Comparison of ENCODE assay signal across 23 mouse cellular contexts in genomic region chr11:88129281-88129680, GRCm38 (mm10). TPM values are rescaled to one million over a fixed set of nuclear protein-coding genes. Genes with fewer than 3 reads are reported as not detected.
DNase-seq lines count a peak whose midpoint lies in the region; ATAC-seq and TF ChIP-seq lines count a peak whose summit lies in the region.
"Had no signal": no experiment of that assay in that cellular context is flagged by ENCODE, and none has a peak within 500 bp of the region (broad histone marks: within the 10 kb centered on the region; RNA-seq: fewer than 3 reads in every experiment).

No protein-coding gene starts in this region.

- no peak for TF ChIP-seq CTCF in cerebellum, adult 2 months (IDR thresholded peaks at IDR 0.05; ENCODE audit: borderline replicate concordance, insufficient read depth, low read depth, low read length)
- TF ChIP-seq CTCF in gastrocnemius, adult 2 months (IDR thresholded peaks at IDR 0.05): no peak
- no peak for TF ChIP-seq CTCF in layer of hippocampus, adult 2 months (conservative IDR thresholded peaks at IDR 0.05)

- no peak overlapping the region for H3K4me3 ChIP-seq in cerebellum, adult 2 months (replicated peaks; ENCODE audit: insufficient read depth, low read depth, low read length)
- H3K4me3 ChIP-seq in gastrocnemius, adult 2 months: no peak overlapping the region
- no peak overlapping the region for H3K4me3 ChIP-seq in layer of hippocampus, adult 2 months
- no peak overlapping the region for H3K4me3 ChIP-seq in embryonic facial prominence, embryonic 10.5 days
- H3K4me3 ChIP-seq: embryonic facial prominence, embryonic 12.5 days; embryonic facial prominence, embryonic 15.5 days; forebrain, embryonic 12.5 days; heart, embryonic 12.5 days; heart, embryonic 15.5 days had no signal

- TF ChIP-seq POLR2A in cerebellum, adult 2 months (IDR thresholded peaks at IDR 0.05; ENCODE audit: borderline replicate concordance, insufficient read depth, low read length): no peak

- H3K36me3 ChIP-seq in embryonic facial prominence, embryonic 10.5 days (replicated peaks): peaks cover 13% of the 10 kb centered on the region; the same call in 1 of the 2 replicates
- H3K36me3 ChIP-seq: embryonic facial prominence, embryonic 12.5 days; embryonic facial prominence, embryonic 15.5 days; heart, embryonic 12.5 days; heart, embryonic 15.5 days had no signal

- ATAC-seq in cerebellum, adult (ENCODE audit: insufficient number of reproducible peaks, low FRiP score, low TSS enrichment): no peak
- ATAC-seq: activated CD4-positive, CD25-positive, alpha-beta regulatory T cell, adult 4 months; forebrain, embryonic 16.5 days; intestine, postnatal 0 days had no signal

- H3K9me3 ChIP-seq in embryonic facial prominence, embryonic 10.5 days: no peaks in the 10 kb centered on the region
- H3K9me3 ChIP-seq: embryonic facial prominence, embryonic 12.5 days; embryonic facial prominence, embryonic 15.5 days; forebrain, embryonic 12.5 days; heart, embryonic 12.5 days; heart, embryonic 15.5 days had no signal

- peak overlapping the region; percentile 32; the same call in 1 of the 2 replicates for H3K27ac ChIP-seq in cerebellum, adult 2 months (ENCODE audit: insufficient read depth, low read length)
- H3K27ac ChIP-seq in gastrocnemius, adult 2 months: peak overlapping the region; percentile 92
- peak overlapping the region; percentile 78 for H3K27ac ChIP-seq in layer of hippocampus, adult 2 months
- H3K27ac ChIP-seq in embryonic facial prominence, embryonic 10.5 days (replicated peaks): peak overlapping the region; percentile 15
- H3K27ac ChIP-seq: embryonic facial prominence, embryonic 12.5 days; embryonic facial prominence, embryonic 15.5 days; forebrain, embryonic 12.5 days; heart, embryonic 15.5 days; hindbrain, embryonic 14.5 days had no signal

- DNase-seq in cerebellum, adult 2 months: no peak
- no peak for DNase-seq in gastrocnemius, adult 2 months
- no peak for DNase-seq in gastrocnemius, adult 18-20 months (ENCODE audit: low spot score)
- DNase-seq in layer of hippocampus, adult 2 months (ENCODE audit: low spot score in 2 of 2): no peak
- DNase-seq in layer of hippocampus, adult 9-10 months (ENCODE audit: low spot score): no peak
- no peak for DNase-seq in embryonic facial prominence, embryonic 10.5 days (ENCODE audit: low spot score)
- DNase-seq in testis, postnatal 14 days (ENCODE audit: low spot score): no peak
- DNase-seq: adrenal gland, adult 8-10 months; adrenal gland, postnatal 25 days; B cell, adult 2 months; heart, postnatal 14 days; heart, postnatal 4 days; kidney, adult 2 months had no signal

- H3K27me3 ChIP-seq in cerebellum, adult 2 months (ENCODE audit: control insufficient read depth, insufficient read depth, low read length): no peaks in the 10 kb centered on the region
- H3K27me3 ChIP-seq in embryonic facial prominence, embryonic 10.5 days (replicated peaks; ENCODE audit: low read depth, poor library complexity, severe bottlenecking): no peaks in the 10 kb centered on the region
- H3K27me3 ChIP-seq: embryonic facial prominence, embryonic 12.5 days; embryonic facial prominence, embryonic 15.5 days; forebrain, embryonic 12.5 days; heart, embryonic 12.5 days; heart, embryonic 15.5 days had no signal

- WGBS in cerebellum, adult 2 months: 65% methylated on average over 3 of the region's 3 CpGs
- 63% methylated on average over 3 of the region's 3 CpGs for WGBS in embryonic facial prominence, embryonic 10.5 days

- intact Hi-C loops in gastrocnemius, adult 2 months (cut with DNase I): no loop called here

- H3K4me1 ChIP-seq in cerebellum, adult 2 months (ENCODE audit: control insufficient read depth, insufficient read depth, low read length): peaks cover 12% of the 10 kb centered on the region; the same call in 1 of the 2 replicates
- peaks cover 42% of the 10 kb centered on the region for H3K4me1 ChIP-seq in embryonic facial prominence, embryonic 10.5 days

RNA-seq across cellular contexts. Expression of gene Cuedc1, which starts 31.4 kb away (rescaled TPM):
- polyA plus RNA-seq in cerebellum, adult 2 months (2012; rRNA removed): 41.6 and 42.0 TPM in 2 replicates
- 100 to 1,000 TPM; 101 to 127 TPM for total RNA-seq in gastrocnemius, adult 2 months (2021)
- 100 to 1,000 TPM in 1 of 2 experiments, 10 to 100 TPM in 1; 95.6 to 121 TPM for total RNA-seq in gastrocnemius, adult 18-20 months (2021)
- total RNA-seq in layer of hippocampus, adult 2 months (2021): 10 to 100 TPM; 31.1 to 35.3 TPM
- polyA plus RNA-seq in embryonic facial prominence, embryonic 10.5 days (2016; fragmentation: Nextera tagmentation; extraction: Ambion mirVana): 20.8 and 21.9 TPM in 2 replicates

Comparison
In these comparisons a context has a peak if more than half of its experiments do, and no peak if none do; other contexts are left out.
1. H3K27ac ChIP-seq: peak in every context shown above with its lines; median percentile 92 in gastrocnemius, adult 2 months; 78 in layer of hippocampus, adult 2 months; 32 in cerebellum, adult 2 months; 15 in embryonic facial prominence, embryonic 10.5 days.